Mouse (Mus musculus): ENCODE measurements at regions not wholly inside any gene's neighbourhood (a gene's known extent, or its start where the extent isn't known, plus 50 kb on each side); places are given as distances from the start of the nearest gene placed in this dataset.

- no peak overlapping the region for H3K9ac ChIP-seq
- H3K4me2 ChIP-seq = no peak overlapping the region
- no peak overlapping the region for H3K27ac ChIP-seq (replicated peaks)
- no peaks in the 10 kb centered on the region for H3K36me3 ChIP-seq (replicated peaks)
- ATAC-seq (ENCODE audit: insufficient read depth) = no peak
- no peaks in the 10 kb centered on the region for H3K4me1 ChIP-seq (replicated peaks)
- whole genome bisulfite sequencing (ENCODE audit: insufficient replicate concordance) = 31% methylated on average over 2 of the region's 2 CpGs
- no peak overlapping the region for H3K4me3 ChIP-seq (replicated peaks)
- no peaks in the 10 kb centered on the region for H3K27me3 ChIP-seq
- H3K9me3 ChIP-seq (replicated peaks) = no peaks in the 10 kb centered on the region
Observed at GRCm38 (mm10) chr5:129393150-129393549, 107.9 kb upstream of the Sfswap start.

- H3K9ac ChIP-seq = no peak overlapping the region
- H3K27me3 ChIP-seq = no peaks in the 10 kb centered on the region
- no peak for ATAC-seq (ENCODE audit: insufficient read depth)
- 37% methylated on average over 9 of the region's 9 CpGs for WGBS (ENCODE audit: insufficient replicate concordance)
- H3K4me1 ChIP-seq (replicated peaks) = no peaks in the 10 kb centered on the region
- H3K9me3 ChIP-seq (replicated peaks) = no peaks in the 10 kb centered on the region
- no peak overlapping the region for H3K4me3 ChIP-seq (replicated peaks)
- H3K36me3 ChIP-seq (replicated peaks) = no peaks in the 10 kb centered on the region
- H3K4me2 ChIP-seq = no peak overlapping the region
- no peak overlapping the region for H3K27ac ChIP-seq (replicated peaks)
Observed at GRCm38 (mm10) chr5:129393606-129394255, 107.3 kb upstream of the Sfswap start.

- WGBS (ENCODE audit: insufficient replicate concordance) = 48% methylated on average over 4 of the region's 4 CpGs
- H3K4me3 ChIP-seq (replicated peaks) = no peak overlapping the region
- H3K4me1 ChIP-seq (replicated peaks) = no peaks in the 10 kb centered on the region
- H3K27me3 ChIP-seq = no peaks in the 10 kb centered on the region
- no peak overlapping the region for H3K9ac ChIP-seq
- no peaks in the 10 kb centered on the region for H3K36me3 ChIP-seq (replicated peaks)
- no peak for ATAC-seq (ENCODE audit: insufficient read depth)
- no peak overlapping the region for H3K27ac ChIP-seq (replicated peaks)
- no peaks in the 10 kb centered on the region for H3K9me3 ChIP-seq (replicated peaks)
- no peak overlapping the region for H3K4me2 ChIP-seq
Observed at GRCm38 (mm10) chr5:129394416-129394815, 106.6 kb upstream of the Sfswap start.

- Histone ChIP-seq H3K36me3 (replicated peaks) (no peaks in the 10 kb centered on the region), H3K9me3 (replicated peaks) (no peaks in the 10 kb centered on the region), H3K4me1 (replicated peaks) (no peaks in the 10 kb centered on the region), H3K27ac (replicated peaks) (no peak overlapping the region), H3K9ac (no peak overlapping the region), H3K4me2 (no peak overlapping the region), H3K27me3 (no peaks in the 10 kb centered on the region), H3K4me3 (replicated peaks) (no peak overlapping the region)
- 58% methylated on average over 1 of the region's 1 CpGs for WGBS (ENCODE audit: insufficient replicate concordance)
- no peak for ATAC-seq (ENCODE audit: insufficient read depth)
Observed at GRCm38 (mm10) chr5:129397311-129397710, 103.7 kb upstream of the Sfswap start.

- Histone ChIP-seq H3K9me3 (replicated peaks) (no peaks in the 10 kb centered on the region), H3K27ac (replicated peaks) (no peak overlapping the region), H3K9ac (no peak overlapping the region), H3K27me3 (no peaks in the 10 kb centered on the region), H3K4me1 (replicated peaks) (no peaks in the 10 kb centered on the region), H3K4me3 (replicated peaks) (no peak overlapping the region), H3K36me3 (replicated peaks) (no peaks in the 10 kb centered on the region), H3K4me2 (no peak overlapping the region)
- 45% methylated on average over 4 of the region's 4 CpGs for WGBS (ENCODE audit: insufficient replicate concordance)
- ATAC-seq (ENCODE audit: insufficient read depth) = no peak
Observed at GRCm38 (mm10) chr5:129406259-129406658, 94.8 kb upstream of the Sfswap start.

- Histone ChIP-seq H3K36me3 (replicated peaks) (no peaks in the 10 kb centered on the region), H3K4me2 (no peak overlapping the region), H3K27ac (replicated peaks) (no peak overlapping the region), H3K27me3 (no peaks in the 10 kb centered on the region), H3K4me1 (replicated peaks) (no peaks in the 10 kb centered on the region), H3K9ac (no peak overlapping the region), H3K4me3 (replicated peaks) (no peak overlapping the region), H3K9me3 (replicated peaks) (no peaks in the 10 kb centered on the region)
- 65% methylated on average over 14 of the region's 14 CpGs for WGBS (ENCODE audit: insufficient replicate concordance)
- ATAC-seq (ENCODE audit: insufficient read depth) = no peak
Observed at GRCm38 (mm10) chr5:129409440-129410004, 91.5 kb upstream of the Sfswap start.

GRCm38 (mm10) chr5:129412161-129412560 lies 88.9 kb upstream of the Sfswap start:
- Histone ChIP-seq H3K4me3 (replicated peaks) (no peak overlapping the region), H3K27me3 (no peaks in the 10 kb centered on the region), H3K9ac (no peak overlapping the region), H3K4me1 (replicated peaks) (no peaks in the 10 kb centered on the region), H3K4me2 (no peak overlapping the region), H3K27ac (replicated peaks) (no peak overlapping the region), H3K36me3 (replicated peaks) (no peaks in the 10 kb centered on the region), H3K9me3 (replicated peaks) (no peaks in the 10 kb centered on the region)
- ATAC-seq (ENCODE audit: insufficient read depth) = no peak
- WGBS (ENCODE audit: insufficient replicate concordance) = 67% methylated on average over 6 of the region's 6 CpGs

- Histone ChIP-seq H3K27me3 (no peaks in the 10 kb centered on the region), H3K9me3 (replicated peaks) (no peaks in the 10 kb centered on the region), H3K4me1 (replicated peaks) (no peaks in the 10 kb centered on the region), H3K36me3 (replicated peaks) (no peaks in the 10 kb centered on the region), H3K4me3 (replicated peaks) (no peak overlapping the region), H3K9ac (no peak overlapping the region), H3K27ac (replicated peaks) (no peak overlapping the region), H3K4me2 (no peak overlapping the region)
- no peak for ATAC-seq (ENCODE audit: insufficient read depth)
- 36% methylated on average over 12 of the region's 12 CpGs for WGBS (ENCODE audit: insufficient replicate concordance)
Observed at GRCm38 (mm10) chr5:129414960-129415706, 85.9 kb upstream of the Sfswap start.

- H3K27ac ChIP-seq (replicated peaks) = no peak overlapping the region
- H3K4me3 ChIP-seq (replicated peaks) = no peak overlapping the region
- H3K9ac ChIP-seq = no peak overlapping the region
- H3K27me3 ChIP-seq = no peaks in the 10 kb centered on the region
- no peak overlapping the region for H3K4me2 ChIP-seq
- 29% methylated on average over 3 of the region's 3 CpGs for WGBS (ENCODE audit: insufficient replicate concordance)
- no peak for ATAC-seq (ENCODE audit: insufficient read depth)
- no peaks in the 10 kb centered on the region for H3K9me3 ChIP-seq (replicated peaks)
- H3K4me1 ChIP-seq (replicated peaks) = no peaks in the 10 kb centered on the region
- no peaks in the 10 kb centered on the region for H3K36me3 ChIP-seq (replicated peaks)
Observed at GRCm38 (mm10) chr5:129416425-129416824, 84.6 kb upstream of the Sfswap start.

GRCm38 (mm10) chr5:129417516-129417915 lies 83.5 kb upstream of the Sfswap start:
- Histone ChIP-seq H3K4me3 (replicated peaks) (no peak overlapping the region), H3K27ac (replicated peaks) (no peak overlapping the region), H3K9ac (no peak overlapping the region), H3K4me2 (no peak overlapping the region), H3K9me3 (replicated peaks) (no peaks in the 10 kb centered on the region), H3K4me1 (replicated peaks) (no peaks in the 10 kb centered on the region), H3K27me3 (no peaks in the 10 kb centered on the region), H3K36me3 (replicated peaks) (no peaks in the 10 kb centered on the region)
- no peak for ATAC-seq (ENCODE audit: insufficient read depth)
- WGBS (ENCODE audit: insufficient replicate concordance) = 62% methylated on average over 3 of the region's 3 CpGs

- Histone ChIP-seq H3K4me1 (replicated peaks) (no peaks in the 10 kb centered on the region), H3K9me3 (replicated peaks) (no peaks in the 10 kb centered on the region), H3K4me3 (replicated peaks) (no peak overlapping the region), H3K9ac (no peak overlapping the region), H3K27me3 (no peaks in the 10 kb centered on the region), H3K36me3 (replicated peaks) (no peaks in the 10 kb centered on the region), H3K27ac (replicated peaks) (no peak overlapping the region), H3K4me2 (no peak overlapping the region)
- WGBS (ENCODE audit: insufficient replicate concordance) = 67% methylated on average over 2 of the region's 2 CpGs
- no peak for ATAC-seq (ENCODE audit: insufficient read depth)
Observed at GRCm38 (mm10) chr5:129420981-129421380, 80.0 kb upstream of the Sfswap start.

All from liver, embryonic 15.5 days (tissue).